Mouse (Mus musculus) ovary, postnatal 36 days (tissue): ENCODE measurements around the gene Unc93b1.
A peak's percentile ranks its signal among the peaks of the same experiment; 100 is the strongest.

Experiments used
- DNase-seq: peaks from one replicate; pipeline ENCODE4 v3.0.0; 2022; ENCODE audit warnings: low spot score, mixed read lengths

Unc93b1 gene

DNA sequence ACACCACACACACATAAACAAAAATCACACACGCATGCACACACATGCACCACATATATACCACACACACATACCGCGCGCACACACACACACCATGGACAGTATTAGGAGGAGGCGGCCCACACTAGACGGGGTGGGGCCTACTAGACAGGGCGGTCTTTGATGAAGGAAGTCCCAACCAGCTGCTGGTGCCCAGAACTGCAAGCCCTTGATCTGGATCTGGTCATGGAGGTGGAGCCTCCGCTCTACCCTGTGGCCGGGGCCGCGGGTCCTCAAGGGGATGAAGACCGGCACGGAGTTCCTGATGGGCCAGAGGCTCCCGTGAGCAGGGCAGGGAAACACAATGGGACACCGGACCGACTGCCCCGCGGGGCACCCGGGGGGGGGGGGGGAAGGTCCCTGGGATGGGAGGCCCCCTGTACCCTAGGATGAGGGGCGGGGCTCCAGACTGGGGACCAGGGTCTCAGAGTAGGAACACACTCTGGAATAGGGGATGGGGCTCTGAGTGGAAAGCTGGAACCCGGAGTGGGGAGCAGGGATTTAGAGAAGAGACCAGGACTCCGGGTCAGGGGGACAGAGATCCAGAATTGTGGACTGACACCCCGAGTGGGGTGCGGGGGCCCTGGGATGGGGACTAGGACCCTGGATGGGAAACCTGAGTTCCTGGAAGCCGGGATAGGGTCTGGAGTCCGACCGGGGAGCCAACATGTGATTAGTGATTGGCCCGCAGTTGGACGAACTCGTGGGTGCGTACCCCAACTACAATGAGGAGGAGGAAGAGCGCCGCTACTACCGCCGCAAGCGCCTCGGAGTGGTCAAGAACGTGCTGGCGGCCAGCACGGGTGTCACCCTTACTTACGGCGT lies at the start of gene Unc93b1:
TSS of gene Unc93b1 (plus strand) at position 155 of the 864 bp plus-strand sequence.
- DNase-seq, result peak; percentile 66

DNA sequence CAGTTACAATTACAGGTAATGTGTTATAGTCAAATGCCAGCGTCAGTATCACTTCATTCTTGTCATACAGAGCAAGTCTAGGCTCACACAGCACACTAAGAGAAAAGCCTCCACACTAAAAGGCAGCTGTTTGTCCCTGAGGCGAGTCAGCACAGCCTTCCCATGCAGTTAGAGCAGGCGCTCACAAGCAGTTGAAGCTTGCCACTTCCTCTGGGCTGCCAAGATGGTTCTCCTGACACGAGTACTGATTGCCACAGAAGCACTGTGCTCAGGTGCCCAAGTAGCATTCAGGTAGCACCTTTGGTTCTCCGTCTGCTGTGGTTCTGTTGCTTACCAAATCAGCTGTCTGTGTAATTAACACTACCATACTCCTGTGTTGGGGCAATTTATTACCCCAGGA lies 45.9 kb upstream of the Unc93b1 start:
- no peak for DNase-seq

DNA sequence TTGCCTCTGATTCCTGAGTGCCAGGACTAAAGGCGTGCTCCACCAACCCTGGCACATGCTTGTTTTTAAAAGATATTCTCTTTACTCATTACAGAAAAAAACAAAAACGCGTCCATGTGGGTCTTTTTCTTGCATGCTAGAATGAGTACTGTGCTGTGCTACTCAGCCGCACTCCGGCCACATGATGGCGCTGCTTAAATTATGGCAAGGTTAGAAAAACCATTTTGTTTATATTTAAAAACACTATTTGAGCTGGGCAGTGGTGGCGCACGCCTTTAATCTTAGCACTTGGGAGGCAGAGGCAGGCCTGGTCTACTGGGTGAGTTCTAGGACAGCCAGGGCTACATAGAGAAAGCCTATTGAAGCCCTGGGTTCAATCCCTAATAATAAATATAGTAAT lies 44.8 kb upstream of the Unc93b1 start:
- no peak for DNase-seq

DNA sequence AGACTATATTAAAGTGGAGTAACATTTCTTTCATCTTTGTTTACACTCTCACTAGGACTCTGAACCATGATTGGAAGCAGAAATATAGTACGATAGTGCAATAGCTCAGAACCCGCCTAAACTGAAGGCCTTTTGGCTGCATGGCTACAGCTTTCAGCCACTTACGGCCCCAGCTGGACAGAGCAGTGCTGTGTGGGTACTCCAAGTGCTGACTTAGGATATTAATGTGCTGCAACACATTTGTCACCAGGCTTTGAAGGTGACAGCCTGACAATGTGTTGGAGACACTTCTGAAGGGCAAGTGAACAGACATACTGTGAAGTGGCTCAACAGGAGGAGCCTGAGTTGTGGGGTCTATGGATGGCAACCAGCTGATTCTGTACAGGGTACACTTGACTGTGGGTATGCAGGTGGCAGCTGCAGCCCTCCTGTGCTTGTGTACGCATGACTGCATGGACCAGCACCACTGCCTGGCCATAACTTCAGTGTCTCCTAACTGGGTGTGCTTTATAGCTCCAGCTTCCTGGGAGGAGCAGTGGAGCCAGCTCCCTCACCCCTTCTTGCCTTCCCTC lies 41.4 kb upstream of the Unc93b1 start:
- DNase-seq, result no peak

DNA sequence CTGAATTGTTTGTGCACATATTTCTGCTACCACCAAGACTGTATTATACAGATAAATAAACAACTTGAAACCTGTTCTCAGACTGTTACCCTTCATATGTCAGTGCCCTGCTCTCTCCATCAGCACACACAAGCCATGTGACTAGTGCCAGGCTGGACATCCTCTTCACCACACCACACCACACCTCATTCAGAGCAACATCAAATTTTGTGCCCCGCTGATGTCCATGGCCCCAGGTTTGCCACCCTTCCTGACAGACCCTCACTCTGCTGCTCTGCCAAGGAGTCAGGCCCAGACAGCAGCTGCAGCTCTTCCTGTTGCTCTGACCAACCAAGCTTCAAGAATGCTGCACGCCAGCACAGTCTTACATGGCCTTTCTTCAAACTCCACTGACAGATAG lies 40.7 kb upstream of the Unc93b1 start:
- DNase-seq, result no peak

DNA sequence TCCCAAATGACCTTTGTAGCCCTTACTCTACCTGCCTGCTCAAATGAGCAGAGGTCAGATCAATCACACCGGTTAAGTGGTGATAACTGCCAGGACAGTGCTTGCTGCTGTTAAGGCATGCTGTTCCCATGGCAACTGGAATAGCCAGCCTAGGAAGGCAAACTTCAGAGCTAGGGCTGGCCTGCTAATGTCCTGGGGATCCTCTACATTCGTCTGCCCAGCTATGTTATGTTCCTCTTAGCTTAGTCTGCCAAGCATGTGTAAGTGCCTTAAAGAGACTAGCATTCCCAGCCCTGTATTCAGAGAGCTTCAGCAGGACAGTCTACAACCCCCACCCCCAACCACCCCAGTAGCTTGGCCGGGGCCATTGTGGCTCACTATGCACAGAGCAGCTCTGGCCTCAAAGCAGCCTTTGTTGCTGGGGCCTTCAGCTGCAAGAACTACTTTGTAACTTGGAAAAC lies 39.8 kb upstream of the Unc93b1 start:
- no peak for DNase-seq

DNA sequence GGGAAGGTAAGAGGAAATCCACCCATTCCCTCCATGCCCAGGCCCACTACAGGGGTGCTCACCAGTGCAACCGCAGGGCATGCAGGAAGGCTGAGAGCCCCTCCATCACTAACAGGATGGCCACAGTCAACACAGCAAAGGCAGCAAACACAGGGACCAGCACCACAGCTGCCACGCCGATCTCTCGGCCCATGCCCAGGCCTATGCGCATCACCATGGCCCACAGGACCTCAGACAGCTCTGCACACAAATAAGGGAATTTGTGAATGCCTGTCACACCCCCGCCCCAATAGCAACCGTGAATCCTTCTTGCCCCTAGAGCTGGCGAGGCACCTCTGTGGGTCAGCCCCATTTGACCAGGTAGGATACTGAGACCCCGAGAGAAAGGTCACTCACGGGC lies 38.8 kb upstream of the Unc93b1 start:
- DNase-seq, result no peak

DNA sequence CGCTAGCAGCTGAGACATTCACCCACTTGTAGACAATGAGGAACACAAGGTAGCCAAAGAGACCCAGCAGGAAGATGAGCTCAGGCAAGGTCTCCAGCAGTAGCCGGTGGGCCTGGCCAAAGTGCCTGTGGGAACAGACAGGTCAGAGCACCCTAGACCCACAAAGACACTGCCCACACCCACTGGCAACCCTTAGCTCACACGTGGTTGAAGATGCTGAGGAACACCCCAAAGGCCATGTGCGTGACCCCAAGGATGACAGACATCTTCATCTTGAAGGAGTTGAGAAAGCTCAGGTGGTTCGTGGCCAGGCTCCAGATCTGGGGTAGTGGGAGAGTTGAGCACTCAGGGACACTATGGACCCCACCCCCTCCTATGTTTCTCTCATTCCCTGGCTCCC lies 37.4 kb upstream of the Unc93b1 start:
- no peak for DNase-seq

DNA sequence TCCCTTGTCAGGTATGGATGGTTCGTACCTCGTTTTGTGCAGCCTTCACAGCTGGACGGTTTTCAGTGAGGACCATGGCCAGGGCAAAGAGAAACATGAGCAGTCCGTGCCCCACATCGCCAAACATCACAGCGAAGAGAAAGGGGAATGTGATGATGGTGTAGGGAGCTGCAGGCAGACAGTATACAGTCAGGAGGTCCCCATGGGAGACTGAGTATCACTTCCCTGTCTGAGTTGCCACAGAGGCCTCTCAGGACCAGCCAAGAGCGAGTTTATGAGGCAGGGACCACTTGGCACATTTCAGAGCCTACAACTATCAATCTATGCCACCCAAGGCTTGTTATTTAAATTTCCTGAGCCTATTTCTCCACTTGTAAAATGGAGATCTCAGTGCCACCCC lies 36.0 kb upstream of the Unc93b1 start:
- DNase-seq, result no peak

DNA sequence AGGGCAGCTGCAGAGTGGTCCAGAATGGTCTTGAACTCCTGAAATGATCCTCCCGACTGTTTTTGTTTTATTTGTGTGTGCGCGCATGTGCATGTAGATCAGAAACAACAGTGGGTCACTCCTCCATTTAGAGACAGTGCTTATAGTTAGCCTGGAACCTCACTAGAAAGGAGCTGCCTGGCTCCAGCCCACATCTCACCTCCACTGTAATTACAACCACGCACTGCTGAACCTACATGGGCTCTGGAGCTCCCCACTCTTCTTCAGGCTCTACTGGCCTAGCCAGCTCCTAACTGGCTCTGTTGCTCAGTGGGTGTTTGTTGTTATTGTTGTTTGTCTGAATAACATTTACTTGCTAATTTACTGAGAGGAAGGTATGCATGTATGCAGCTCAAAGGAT lies 35.4 kb upstream of the Unc93b1 start:
- no peak for DNase-seq

DNA sequence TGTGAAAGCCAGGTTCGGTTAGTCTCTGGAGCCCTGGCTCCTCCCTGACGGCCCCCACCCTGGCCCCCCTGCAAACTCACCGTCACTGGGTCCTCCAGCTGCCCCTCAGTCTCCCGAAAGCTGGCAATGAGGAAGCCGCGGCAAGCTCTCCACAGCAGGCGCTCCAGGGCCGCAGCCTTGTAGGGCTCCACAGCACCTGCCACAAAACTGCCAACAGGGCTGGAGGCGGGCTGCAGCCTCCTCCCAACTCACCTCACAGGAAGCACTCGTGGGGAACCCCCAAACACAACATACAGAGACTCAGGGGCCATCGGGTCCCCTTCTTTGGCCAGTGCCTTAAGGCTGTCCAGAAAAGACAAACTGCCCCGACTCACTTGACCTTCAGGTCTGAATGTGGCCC lies 32.0 kb upstream of the Unc93b1 start:
- DNase-seq, result no peak

DNA sequence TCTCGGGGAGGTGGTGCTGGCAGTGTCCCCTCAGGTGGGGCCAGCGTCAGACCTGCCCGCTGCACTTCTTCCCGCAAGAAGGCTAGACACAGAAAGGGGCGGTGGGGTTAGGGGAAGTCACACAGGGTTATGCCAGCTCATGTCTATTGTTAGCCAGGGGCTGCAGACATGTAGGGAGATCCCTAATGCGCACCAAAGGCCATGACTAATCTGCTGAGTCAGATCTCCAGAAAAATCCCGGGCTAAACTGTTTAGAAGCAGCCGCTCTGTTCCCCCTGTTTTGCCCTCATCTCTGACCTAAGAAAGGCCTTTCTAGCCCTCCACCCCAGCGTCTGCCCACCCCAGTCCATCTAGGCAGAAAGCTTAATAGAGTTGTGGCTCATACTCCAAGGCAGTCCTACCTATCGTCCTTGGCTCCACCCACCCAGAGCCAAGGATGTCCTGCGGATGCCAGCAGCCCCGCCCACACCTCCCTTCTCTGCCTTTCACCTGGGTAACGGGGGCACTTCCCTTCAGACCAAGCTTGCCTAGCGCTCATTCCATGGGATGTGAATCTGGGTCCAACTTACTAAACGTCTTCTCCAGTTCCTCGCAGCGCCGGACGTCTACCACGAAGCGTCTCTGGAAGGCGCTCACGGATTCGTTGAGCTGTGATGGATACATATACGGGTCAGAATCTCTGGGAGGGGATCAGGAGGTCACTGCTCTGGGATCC lies 31.2 kb upstream of the Unc93b1 start:
- no peak for DNase-seq

DNA sequence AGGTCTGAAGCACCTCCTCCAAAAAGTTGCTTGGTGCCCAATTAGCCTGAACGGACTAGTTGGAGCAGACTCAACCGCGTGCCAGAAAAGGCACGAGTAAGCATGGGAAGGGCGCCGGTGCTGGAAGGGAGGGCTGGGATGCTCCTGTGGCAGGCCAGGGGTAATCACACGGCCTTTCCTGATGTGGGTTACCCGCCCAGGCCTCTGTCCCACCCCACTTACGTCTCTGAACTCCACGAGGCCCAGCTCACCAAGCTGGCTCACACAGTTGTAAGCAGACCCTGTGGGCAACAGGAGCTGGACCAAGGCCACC lies 30.7 kb upstream of the Unc93b1 start:
- DNase-seq, result no peak

DNA sequence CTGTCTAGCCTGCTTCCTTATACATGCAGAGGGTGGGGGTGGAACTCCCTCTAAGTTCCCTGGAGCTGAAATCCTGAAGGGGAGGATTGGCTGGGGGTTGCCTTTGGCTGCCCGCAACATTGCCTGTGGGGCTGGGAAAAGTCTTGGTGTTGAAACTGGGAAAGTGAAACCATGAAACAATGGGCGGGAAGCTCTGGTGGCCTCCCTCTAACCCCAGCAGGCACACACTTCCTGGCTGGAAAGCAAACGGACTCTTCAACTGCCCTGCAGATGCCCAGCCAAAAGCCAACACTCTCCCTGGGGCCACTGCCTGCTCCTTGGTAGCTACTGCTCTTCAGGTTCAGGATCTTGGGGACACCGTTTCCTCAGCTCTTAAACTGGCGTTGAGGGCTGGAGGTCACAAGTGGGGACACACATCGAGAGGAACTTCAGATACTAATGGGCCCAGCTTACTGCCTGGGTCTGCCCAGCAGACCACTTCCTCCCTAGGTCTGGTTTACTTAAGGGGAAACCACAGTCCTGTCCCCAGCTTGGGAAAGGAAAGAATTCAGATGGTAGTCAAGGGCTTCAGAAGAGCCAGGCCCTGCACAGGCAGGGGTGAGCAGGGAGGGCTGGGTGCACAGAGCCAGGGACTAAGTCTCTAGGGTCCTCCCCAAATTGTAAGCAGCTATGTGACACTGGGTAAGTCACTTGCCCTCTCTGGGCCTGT lies 29.6 kb upstream of the Unc93b1 start:
- peak; percentile 50 for DNase-seq

DNA sequence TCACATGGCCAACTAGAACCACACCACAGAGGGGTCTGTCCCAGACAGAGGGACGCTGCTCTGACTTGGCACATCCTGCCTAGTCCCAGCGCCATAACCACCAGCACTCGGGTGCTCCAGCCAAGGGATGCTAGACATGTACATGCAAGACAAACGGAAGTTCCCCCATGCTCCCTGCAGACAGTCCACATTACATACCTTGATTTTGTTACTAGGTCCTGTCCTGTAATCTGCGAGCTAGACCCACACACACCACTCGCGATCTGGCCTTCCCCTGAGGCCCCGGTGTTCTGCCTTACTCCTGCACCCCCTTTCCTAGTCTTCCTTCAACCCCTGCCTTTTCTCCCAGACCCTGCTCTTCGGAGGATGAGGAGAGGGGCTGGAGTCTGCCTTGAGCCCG lies 28.7 kb upstream of the Unc93b1 start:
- DNase-seq, result no peak

DNA sequence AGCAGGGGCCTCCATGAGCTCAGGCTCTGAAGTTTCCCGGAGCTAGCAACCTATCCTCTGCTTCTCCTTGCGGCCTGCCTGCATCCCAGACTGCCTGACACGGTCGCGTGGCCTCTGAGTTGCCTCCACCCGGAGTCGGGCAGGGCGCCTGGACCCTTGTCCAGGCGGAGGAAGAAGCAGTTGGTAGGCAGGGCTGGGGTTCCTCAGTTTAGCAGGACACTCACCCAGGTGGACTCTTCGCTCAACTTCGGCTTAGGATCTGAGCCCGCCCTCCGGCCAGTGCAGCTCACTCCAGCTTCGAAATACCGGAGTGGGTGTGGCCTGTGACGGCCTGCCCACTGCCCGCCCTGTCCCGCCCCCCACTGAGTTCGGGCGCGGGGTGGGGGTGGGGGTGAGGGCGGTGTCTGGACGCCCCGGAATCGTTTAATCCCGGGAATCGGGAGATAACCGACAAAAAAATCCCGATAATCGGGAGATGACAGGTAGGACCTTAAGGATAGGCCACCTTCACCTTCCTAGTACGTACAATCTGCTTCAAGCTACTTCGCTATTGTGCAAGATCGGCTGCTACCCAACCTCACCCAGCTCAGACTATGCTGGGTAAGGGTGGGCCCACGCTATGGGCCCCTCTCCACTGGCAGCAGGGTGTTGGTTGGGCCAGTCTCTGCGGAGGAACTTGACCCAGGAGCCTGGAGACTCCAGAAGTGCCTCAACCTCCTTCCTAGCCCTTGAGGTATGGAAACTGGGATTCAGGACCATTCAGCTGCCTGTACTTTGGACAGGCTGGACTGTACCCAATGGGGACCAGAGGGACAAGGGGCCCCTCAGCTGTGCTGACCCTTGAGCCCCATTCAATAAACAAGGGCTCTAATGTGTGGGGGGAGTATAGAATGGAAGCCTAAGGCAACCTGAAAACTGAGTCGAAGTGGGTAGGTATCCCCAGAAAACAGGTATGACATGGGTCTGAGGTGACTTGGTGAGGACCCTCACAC lies 27.9 kb upstream of the Unc93b1 start, which contains the start of gene Tcirg1:
TSS of gene Tcirg1 (minus strand) at position 339 of the 992 bp plus-strand sequence.
- DNase-seq, result peak; percentile 85

DNA sequence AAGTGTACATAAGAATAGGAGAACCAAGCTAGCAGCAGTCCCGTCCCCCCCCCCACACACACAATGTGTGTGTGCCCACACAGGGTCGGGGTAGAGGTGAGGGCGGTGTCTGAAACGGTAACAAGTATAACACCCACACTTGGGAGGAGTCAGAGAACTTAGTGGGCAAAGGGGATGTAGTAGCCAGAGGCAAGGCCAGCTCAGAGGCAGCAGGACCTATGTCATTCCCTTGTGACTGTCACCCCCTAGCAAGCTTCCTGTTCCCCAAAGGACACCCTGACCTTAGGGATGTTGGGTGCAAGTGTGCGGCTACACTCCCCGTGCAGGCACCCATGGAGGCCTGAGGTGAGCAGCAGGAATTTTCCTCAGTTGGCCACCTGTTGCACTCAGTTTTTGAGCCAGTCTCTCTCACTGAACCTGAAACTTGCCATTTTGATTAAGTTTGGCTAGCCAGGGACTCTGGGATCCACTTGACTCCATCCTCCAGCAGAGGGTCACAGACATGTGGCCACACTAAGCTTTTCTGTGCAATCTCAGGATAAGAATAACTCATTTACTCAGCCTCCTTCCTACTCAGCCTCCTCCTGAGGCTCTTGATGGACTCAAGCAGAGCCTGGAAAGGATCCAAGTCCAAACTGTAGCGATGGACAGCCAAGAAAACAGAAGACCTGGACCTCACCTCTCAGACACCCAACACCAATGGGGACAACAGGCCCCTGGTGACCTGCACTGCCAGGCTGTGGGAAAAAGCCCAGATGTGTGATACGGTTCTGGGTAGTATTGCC lies 26.9 kb upstream of the Unc93b1 start:
- DNase-seq, result no peak

DNA sequence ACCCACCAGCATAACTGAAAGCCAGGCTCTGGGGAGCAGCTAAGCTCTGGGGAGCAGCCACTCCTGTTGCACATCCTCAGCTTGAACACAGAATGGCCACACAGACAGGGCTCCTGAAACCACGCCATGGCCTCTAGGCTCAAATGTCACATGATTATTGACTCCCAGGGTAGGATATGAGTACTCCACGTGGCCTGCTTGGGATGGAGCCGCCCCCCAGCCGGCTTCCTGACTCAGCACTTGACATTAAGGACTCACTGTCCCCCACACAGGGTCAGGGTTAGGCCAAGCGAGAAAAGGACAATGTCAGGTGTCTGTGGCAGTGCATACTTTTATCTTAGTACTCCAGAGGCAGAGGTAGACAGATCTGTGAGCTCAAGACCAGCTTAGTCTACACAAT lies 24.8 kb upstream of the Unc93b1 start:
- DNase-seq, result no peak

DNA sequence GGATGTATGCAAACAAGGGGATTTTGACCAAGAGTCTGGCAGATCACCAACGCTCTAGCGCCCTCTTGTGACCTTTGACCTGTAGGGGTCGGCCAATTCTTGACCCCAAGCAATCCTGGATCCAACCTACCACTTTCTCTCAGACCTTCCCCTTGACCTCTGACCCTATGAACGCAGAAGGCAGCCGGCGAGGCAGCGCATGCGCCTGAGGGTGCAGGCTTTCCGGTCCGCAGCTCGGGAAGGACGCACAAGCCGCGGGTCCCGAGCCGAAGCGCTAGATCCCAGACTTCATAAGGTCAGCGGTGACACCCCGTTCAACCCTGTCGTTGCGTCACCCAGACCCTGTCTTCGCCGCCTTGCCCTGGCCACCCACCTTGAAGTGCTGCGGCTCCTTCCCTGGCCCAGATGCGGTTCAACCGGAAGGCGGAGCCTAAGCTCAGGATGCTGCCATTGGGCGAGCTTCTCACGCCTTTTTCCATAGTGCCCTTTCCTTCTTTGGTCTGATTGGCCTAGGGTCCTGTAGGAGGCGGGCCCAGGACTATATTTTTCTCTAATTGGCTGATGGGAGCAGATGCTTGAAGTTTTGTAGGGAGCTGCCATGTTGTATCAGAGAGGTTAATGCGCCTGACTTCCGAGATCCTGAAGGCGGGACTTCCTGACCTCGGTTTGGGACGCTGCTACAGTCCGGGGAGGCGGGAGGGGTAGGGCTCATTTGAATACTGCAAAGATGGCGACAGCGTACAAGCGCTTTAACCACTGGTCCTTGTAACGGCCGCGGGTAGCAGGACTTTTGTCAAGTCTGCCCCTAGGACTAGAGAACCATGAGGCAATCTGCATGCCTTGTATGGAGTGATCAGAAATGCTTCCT lies 22.4 kb upstream of the Unc93b1 start, which contains the start of gene Ndufs8:
TSS of gene Ndufs8 (minus strand) at position 438 of the 868 bp plus-strand sequence.
- DNase-seq, result peak; percentile 85
